Mouse (Mus musculus): Measurements from ENCODE around the gene Zfp418.
A peak's percentile ranks its signal among the peaks of the same experiment; 100 is the strongest.

Gene Zfp418

DNA sequence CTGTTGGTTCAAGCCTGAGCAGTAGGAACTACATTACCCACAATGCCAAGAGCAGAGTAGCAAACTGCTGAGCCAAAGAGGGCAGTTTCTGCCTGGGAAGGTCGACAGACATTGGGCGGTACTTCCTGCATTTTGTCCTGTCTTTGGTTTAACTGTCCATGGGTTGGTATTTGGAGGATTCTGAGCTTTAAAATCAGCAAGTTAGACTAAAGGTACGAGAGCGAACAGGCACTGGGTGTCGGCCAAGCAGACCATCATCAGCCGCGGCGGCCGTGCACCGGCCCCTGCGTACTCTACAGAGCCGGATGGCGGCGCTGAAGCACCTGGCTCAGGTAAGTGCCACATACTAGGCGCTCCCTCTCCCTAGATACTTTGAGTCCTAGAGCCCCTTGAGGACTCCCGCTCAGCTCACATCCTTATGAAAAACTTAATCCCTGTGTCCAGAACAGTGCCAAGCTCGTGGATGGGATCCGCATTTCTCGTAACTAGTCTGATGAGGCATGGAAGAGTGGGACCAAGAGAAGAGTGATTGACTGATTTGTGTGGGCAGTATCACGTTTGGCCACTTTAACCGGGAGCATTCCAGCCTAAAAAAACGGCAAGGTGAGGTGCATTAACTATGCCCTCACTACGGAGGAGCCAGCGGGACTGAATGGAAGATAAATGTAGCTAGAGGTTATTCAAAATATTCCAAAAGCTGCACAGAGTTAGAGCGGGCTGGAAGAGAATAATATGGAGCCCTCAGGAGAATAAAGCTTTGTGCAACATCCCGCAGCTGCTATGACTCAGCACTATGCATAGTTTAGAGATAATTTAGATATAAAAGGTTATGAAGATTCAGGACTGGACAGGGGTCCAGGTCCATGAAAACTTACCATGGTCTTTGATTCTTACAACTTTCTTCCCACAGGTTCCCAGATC, at the start of gene Zfp418:
Gene Zfp418 (plus strand): TSS at position 104 of the 921 bp plus-strand sequence.
- DNase-seq (ENCODE audit: low read depth) = peak; percentile 67

- DNase-seq (ENCODE audit: low read depth) = no peak
Measured at GRCm38 (mm10) chr7:7121602-7121980, 49.5 kb upstream of the Zfp418 start.

- peak; percentile 35 for DNase-seq (ENCODE audit: low read depth)
Measured at GRCm38 (mm10) chr7:7130491-7131124, 40.5 kb upstream of the Zfp418 start.

DNA sequence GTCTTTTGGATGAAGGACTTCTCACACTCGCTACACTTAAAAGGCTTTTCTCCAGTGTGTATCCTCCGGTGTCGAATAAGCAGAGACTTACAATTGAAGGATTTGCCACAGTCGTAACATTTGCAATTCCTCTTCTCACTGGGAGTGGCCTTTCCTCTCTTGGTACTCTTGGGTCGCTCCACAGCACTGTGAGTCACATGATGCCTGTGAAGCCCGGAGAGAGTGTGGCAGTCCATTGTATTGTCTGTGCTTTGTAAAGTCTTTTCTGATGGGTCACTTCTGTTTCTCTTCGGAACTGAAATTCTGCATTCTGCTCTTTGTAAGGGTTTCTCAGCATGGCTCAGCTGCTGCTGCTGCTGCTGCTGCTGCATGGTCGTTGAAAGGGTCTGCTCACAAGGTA, 38.4 kb upstream of the Zfp418 start:
- DNase-seq (ENCODE audit: low read depth) = no peak

DNA sequence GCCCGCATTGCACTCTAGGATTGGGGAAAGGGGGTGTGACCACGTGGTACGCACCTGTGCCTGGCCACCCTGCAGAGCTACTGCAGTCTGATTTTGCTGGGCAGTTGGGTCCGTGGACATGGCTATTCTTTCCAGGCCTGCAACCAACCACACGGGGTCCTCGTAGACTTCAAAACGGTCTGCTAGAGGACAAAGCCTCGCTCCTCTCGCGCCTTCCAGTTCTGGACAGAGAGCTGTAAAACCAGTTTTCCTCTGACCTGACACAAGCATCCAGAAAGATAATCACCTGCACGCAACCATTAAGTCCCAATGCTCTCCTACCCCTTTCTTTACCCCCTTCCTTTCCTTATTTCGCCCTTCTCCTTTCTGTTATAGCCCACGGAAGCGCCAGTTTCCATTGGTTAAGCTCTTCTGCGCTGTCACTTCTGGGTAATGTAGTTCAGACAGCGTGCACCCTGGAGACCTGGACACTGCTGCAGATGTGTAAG, 34.7 kb upstream of the Zfp418 start, which contains the start of gene Zfp773:
Gene Zfp773 (minus strand): TSS at position 377 of the 488 bp plus-strand sequence.
- peak; percentile 57 for DNase-seq (ENCODE audit: low read depth)

DNA sequence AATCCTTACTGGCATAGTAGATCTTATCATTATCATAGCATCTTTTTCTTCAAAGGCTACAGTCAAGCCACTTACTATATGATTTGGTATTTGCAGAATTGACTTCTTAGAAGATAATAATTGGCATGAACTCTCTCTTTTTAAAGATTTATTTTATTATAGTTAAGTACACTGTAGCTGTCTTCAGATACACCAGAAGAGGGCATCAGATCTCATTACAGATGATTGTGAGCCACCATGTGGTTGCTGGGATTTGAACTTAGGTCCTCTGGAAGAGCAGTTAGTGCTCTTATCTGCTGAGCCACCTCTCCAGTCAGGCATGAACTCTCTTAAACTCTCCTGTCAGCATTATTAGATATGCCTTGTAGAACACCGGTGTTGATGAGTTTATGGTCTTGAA, 26.9 kb upstream of the Zfp418 start:
- no peak for DNase-seq (ENCODE audit: low read depth)

DNA sequence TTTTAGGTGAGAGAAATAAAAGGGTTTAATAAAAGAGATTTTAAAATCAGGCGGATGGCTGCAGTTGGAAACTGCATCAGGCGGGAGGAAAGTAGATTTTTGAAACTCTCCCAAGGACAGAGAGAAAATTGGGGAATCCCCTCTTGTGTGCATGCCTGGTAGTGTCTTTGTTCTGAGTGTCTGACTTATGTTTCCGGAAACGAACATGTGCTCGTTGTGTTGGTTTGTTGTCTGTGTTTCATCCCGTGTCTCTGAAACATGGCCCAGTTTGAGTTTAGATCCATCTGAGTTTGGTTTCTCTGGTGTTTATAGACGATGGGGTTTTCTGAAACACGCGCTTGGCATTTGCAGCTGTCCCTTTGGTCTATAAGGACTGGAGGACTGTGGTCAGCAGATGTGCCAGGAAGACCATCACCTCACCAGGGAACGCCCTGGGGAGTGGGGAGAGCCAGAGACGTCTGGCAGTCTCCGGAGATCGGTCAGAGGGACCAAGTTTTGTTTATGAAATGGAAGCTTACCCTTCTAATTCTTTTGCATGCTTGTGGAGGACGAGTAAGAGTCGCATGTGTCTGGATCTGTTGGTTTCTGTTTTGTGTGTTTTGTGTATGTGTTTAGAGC, 25.0 kb upstream of the Zfp418 start:
- DNase-seq (ENCODE audit: low read depth) = no peak

DNA sequence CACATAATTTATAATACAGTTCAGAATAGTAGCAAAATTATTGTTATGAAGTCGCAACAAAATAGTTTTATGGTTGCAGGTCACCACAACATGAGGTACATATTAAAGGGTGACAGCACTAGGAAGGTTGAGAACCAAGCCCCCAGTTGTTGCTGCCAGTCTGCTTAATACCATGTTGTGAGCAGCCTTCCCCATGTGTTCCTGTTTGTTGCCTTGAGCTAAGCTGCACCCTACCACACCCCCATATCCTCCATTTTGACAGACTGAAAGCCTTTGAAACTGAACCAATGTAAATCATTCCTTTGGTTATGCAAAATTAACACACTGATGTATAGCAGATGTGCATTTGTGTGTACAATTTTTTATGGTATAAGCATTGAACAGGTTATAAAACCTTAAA, 14.8 kb downstream of the Zfp418 start:
- DNase-seq (ENCODE audit: low read depth) = no peak

- peak; percentile 5 for DNase-seq (ENCODE audit: low read depth)
Measured at GRCm38 (mm10) chr7:7187417-7188190, 16.5 kb downstream of the Zfp418 start.

GRCm38 (mm10) chr7:7188191-7188942, 17.2 kb downstream of the Zfp418 start:
- DNase-seq (ENCODE audit: low read depth) = peak; percentile 79

DNA sequence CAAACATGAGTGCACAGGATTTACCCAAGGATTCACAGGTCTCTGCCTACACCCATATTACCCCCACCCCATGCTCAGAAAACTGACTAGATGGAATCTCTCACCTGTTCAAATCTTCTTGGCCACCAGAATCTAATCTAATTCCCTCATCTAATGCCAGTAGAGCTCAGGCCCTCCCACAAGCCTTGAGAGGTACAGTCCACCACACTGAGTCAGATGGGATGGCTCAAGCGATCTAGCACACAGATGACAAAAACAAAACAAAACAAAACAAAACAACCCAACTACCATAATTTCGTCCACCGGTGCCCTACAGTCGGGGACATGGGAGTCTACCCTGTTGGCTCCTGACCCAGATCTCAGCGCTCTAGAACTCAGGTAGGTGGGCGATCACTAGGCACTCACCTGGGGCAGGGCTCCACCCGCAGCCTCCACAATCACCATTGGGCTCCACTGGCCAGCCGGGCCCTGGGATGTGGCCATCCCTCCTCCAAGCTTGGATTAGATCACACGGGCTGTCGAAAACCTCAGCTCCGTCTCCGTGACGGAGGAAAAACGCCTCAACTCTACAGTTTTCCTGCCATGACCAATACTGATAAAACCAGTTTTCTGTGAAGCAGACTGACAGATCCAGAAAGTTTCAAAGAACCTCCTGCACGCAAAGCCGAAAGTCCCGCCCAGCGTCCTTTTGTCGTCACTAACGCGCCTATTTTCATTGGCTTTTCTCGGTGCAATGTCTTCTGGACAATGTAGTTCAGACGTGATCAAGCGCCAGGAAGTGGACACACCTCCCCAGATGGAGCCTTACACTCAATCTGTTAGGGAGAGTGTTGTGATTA, 38.4 kb downstream of the Zfp418 start, which contains the start of gene Zfp772:
Gene Zfp772 (minus strand): TSS at position 686 of the 839 bp plus-strand sequence.
- DNase-seq (ENCODE audit: low read depth) = peak; percentile 59
